Mouse (Mus musculus) cerebellum, postnatal 25 days (tissue): Measurements from ENCODE around the gene Kcnk4.
A peak's percentile ranks its signal among the peaks of the same experiment; 100 is the strongest.
"Not testable (repeated sequence)": the region's sequence is repeated elsewhere in the genome, so short reads cannot be mapped to it uniquely, and the experiment has no call there.

Source experiments
- DNase-seq, 2 experiments: peaks; one replicate each; pipeline ENCODE4 v3.0.0; 2021; ENCODE audit warnings: mixed read lengths in 2 of 2

The Kcnk4 gene

GRCm38 (mm10) chr19:6913991-6914390 lies 20.3 kb downstream of the Kcnk4 start:
- DNase-seq = no peak

- DNase-seq = no peak
Measured at GRCm38 (mm10) chr19:6913036-6913435, 21.3 kb downstream of the Kcnk4 start.

- no peak for DNase-seq
Measured at GRCm38 (mm10) chr19:6912205-6912970, 21.9 kb downstream of the Kcnk4 start.

GRCm38 (mm10) chr19:6911101-6912074 lies 22.9 kb downstream of the Kcnk4 start:
- peak; percentile 25 to 37 for DNase-seq

- peak in 1 of 2 experiments; percentile 64 for DNase-seq
Measured at GRCm38 (mm10) chr19:6910306-6910705, 24.0 kb downstream of the Kcnk4 start.

DNA sequence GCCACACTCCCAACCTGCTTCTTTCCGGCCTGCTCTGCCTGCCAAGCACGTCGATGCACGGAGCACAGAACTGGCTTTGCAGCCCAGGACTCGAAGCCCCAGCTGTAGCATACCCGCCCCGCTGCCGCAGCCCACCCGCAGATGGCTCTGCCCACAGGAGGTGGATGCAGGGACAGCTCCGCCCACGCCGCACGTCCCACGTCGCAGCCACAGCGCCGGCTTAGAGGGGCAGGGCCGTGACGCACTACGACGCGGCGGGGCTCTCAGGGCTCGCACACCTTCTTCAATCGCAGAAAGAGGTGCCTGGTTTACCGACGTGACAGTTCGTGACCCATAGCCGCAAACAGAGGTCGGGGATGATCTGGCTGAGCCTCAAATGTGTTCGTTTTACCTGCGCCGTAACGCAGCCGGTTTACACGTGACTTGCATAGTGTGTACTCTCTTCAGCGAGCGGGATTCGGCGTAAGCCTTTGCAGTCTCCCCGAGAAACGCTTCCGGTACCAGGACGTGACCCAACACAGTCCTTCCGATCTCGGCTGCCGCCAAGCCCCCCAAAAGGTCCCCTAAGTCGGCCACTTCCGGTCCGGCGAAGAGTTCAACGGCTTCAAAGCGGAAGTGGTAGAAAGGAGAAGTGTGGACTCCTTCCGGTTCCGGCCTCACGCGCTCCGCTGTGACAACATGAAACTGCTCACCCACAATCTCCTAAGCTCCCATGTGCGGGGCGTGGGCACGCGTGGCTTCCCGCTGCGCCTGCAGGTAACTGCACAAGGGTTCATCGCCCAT lies 24.6 kb downstream of the Kcnk4 start, which contains the start of the genes Trmt112 and Prdx5:
Gene Trmt112 (plus strand): TSS at position 192 of the 783 bp plus-strand sequence.
Gene Prdx5 (minus strand): TSS at position 600 of the 783 bp plus-strand sequence.
- DNase-seq = peak; percentile 91 to 95

DNA sequence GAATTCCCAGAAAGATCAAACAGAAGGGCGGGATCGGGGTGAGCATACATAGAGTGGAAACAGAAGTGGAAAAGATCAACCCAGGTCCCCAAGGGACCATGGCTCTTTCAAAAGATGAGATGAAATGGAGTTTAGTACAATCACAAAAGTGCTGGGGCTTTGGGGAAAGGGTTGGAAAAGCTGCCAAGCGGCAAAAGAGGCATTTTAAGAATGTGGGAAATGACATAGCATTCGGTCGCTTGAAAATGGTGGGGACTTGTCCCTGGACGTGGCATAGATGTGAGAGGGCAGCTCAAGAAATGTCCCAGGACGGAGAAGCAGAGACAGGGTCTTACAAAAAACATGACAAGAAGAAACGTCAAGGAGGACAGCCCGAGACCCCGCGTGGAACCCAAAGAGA lies 25.3 kb downstream of the Kcnk4 start:
- no peak for DNase-seq

DNA sequence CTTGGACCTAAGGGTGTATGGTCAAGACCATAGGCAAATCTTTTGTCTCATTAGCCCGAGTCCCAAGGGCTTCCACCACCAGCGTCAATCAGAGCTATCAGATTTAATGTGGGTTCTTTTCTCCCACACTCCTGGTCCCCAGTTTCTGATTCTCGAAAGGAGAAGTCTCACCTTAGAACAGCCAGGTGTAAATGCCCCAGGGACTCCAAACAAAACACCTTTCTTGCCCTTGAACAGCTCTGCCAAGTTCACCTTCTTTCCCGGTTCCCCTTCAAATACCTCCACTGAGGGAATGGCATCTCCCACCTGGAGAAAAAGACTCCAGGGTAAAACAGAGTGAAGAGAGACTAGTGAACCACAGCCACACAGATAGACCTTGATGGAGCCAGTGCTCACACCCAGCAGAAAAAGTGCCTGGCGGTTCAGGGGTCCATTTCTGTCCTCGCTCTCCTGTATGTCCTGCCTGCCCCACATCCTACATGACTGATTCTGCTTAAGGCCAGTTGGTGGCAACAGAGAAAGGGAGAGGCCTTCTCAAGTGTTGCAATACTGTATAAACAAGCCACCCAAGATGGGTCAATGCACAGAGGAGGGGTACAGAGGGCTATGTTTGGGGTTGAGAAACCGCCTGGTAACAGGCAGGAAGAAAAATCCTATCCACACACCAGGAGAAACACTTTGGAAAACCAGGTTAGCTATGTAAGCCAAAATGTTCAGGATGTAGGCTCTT lies 26.3 kb downstream of the Kcnk4 start:
- DNase-seq = peak; percentile 23 to 25

GRCm38 (mm10) chr19:6907094-6907493 lies 27.2 kb downstream of the Kcnk4 start:
- DNase-seq = peak in 1 of 2 experiments; percentile 15

DNA sequence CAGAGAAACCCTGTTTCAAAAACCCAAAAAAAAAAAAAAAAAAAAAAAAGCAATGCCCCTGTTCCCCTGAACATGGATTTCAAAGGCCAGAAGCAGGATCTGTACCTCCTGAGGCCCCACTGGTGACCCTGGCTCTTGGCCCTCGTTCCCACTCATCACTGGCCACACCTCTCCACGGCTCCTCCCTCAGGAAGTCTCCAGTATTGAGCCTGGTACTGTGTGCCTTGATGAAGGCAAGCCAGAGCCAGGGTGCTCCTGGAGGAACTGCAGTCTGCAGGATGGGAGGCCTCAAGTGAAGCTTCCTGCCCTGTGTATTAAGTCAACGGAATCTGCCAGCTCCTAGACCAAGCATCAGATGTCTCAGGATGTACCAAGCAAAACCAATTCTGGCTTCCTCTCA lies 28.1 kb downstream of the Kcnk4 start:
- DNase-seq = peak; percentile 15 to 27

DNA sequence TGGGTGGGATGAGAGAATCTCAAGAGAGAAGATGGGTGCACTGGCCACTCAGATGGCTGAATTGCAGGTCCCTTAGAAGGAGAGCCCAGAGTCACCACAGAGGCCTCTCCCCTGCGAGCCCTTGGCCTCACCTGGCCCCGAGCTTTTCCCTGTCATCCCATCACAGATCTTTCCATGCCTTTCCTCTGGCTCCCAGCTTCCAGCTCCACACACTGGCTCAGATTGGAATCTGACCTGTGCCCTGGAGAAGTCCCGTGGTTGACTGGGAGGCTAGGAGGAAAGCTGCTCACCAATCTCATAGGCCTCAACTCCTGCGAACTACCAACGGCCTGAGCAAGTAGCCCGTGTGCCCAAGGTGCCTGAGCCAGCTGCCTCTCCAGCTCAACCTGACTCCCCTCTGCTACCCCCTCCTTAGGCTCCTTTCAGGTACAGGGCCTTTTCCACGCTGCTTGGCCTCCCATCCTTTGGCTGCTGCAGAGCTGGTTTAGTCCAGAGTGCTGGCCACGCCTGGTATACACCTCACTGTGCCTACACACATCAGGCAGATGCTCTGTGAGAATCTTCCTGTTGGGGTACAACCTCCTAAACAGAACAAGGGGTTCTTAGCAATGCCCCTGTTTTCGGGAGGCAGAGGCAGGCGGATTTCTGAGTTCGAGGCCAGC lies 28.7 kb downstream of the Kcnk4 start:
- DNase-seq = no peak

DNA sequence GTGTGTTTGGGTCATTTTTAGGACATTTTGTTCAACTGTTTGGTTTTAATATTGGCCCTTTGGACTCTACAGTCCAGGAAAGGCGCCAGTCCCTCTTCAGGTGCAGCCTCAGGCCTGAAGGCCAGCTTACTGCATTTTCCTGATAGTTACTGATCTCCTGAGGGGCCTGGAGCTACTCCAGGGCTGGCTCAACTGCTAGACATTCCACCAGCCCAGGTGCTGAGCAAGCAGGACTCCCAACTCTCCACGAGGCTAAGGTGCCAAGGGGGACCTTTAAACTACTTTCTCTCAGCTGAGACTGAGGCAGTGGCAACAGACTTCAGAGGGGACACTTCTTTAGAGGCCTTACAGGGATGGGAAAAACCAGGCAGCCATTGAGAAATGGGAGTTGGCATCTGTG lies 29.5 kb downstream of the Kcnk4 start:
- DNase-seq = no peak

DNA sequence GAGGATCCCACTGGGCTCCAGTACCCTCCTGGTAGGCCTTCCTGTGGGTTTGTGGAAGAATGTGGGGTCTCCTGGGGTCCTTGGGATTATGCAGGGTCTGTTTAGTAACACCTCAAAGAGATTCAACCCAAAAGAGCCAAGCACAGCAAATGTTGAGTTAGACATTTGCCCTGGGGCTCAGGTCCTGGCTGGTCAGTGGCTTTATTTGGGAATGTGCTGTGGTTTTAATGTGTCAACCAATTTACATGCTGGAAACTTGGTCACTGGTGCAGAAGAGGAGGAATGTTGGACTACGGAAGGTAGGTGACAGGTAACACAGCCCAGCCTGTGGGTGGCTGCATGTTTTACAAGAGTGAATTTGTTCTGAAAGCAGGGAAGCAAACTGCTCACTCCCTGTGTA lies 31.3 kb downstream of the Kcnk4 start:
- no peak for DNase-seq

DNA sequence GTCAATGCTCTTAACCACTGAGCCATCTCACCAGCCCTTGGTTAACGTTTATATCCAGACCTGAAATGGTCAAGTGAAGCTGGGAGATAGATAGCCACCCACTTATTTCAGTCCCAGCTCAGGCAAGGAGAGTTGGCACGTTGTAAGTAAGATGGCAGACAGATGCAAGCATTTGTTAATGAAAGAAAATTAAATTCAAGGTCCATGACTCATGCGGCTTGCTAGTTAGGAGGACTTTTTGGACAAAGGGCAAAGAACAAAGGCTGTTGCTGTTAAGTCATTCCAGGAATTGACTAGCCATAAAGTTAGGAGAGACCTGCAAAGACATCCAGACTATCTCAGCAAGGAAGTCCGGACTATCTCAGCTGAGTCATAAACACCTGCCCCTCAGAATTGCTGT lies 34.7 kb downstream of the Kcnk4 start:
- DNase-seq = no peak

GRCm38 (mm10) chr19:6895608-6896305 lies 38.6 kb downstream of the Kcnk4 start:
- not testable (repeated sequence) for DNase-seq

GRCm38 (mm10) chr19:6893731-6894451 lies 40.4 kb downstream of the Kcnk4 start:
- peak in 1 of 2 experiments; percentile 17 for DNase-seq

- DNase-seq = no peak
Measured at GRCm38 (mm10) chr19:6892512-6892911, 41.8 kb downstream of the Kcnk4 start.

GRCm38 (mm10) chr19:6877965-6878364 lies 56.4 kb downstream of the Kcnk4 start:
- DNase-seq = no peak

- DNase-seq = no peak
Measured at GRCm38 (mm10) chr19:6876799-6877198, 57.5 kb downstream of the Kcnk4 start.

- no peak for DNase-seq
Measured at GRCm38 (mm10) chr19:6875834-6876233, 58.5 kb downstream of the Kcnk4 start.
